Mouse (Mus musculus) forelimb bud, embryonic 11.5 days (tissue): ENCODE data around the gene Clptm1.
A peak's percentile ranks its signal among the peaks of the same experiment; 100 is the strongest.
"Not testable (repeated sequence)": the region's sequence is repeated elsewhere in the genome, so short reads cannot be mapped to it uniquely, and the experiment has no call there.

Source experiments
- DNase-seq: peaks from one replicate; pipeline ENCODE4 v3.0.0-alpha.2; 2012; ENCODE audit warnings: low read depth, low spot score

The Clptm1 gene

DNA sequence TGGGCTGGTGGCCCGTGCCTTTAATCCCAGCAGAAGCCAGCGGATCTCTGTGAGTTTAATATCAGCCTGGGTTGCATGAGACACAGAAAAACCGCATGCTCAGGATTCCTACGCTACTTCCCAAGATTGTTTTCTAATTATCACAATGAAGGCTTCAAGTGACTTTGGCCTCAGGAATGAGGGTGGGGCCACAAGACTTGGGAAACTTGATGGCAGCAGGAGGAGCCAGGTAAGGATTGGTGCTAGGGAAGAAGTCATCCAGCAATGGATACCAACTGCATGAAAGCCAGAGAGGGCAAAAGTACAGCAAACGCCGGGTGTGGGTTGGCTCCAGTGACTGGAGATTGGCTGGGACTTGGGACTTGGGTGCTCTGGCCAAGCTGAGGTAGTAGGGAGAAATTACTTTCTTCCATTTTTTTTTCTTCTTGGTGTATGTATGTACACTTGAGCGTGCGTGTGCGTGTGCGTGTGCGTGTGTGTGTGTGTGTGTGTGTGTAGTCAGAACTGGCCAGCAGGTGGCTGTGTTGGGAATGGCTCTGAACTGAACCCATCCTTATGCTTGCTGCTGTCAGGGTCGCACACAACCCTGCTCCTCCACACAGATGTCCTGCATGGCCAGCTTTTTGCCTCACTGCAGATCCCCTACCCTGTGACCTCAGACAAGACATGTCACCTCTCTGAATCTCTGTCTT lies 55.0 kb downstream of the Clptm1 start:
- no peak for DNase-seq

DNA sequence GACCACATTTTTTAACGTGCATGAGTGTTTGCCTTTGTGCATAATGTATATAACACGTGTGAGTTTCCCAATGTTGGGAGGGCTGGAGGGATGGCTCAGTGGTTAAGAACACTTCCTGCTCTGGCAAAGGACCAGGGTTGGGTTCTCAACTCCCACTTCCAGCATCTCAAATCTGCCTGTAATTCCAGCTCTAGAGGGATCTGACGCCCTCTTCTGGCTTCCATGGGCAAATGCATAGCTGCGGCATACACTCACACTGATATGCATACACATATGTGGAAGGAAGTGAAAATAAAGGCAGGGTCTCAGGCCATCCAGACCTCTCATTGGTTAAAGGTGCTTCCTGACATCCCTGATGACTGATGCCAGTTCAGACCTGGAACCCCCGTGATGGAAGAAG lies 57.5 kb downstream of the Clptm1 start:
- DNase-seq: no peak

DNA sequence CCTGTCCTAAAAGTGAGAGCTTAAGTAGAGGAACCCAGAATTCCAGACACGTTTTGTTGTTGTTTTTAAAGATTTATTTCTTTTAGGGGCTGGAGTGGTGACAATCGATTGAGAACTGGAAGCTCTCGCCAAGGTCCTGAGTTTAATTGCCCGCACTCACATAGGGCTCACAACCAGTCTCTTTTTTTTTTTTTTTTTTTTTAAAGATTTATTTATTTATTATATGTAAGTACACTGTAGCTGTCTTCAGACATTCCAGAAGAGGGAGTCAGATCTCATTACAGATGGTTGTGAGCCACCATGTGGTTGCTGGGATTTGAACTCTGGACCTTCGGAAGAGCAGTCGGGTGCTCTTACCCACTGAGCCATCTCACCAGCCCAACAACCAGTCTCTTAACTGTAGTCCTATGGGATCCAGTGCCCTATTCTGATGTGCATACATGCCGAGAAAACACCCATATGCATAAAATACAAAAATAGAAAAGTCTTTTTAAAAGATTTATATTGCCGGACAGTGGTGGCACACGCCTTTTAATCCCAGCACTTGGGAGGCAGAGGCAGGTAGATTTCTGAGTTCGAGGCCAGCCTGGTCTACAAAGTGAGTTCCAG lies 60.1 kb downstream of the Clptm1 start:
- DNase-seq: not testable (repeated sequence)

DNA sequence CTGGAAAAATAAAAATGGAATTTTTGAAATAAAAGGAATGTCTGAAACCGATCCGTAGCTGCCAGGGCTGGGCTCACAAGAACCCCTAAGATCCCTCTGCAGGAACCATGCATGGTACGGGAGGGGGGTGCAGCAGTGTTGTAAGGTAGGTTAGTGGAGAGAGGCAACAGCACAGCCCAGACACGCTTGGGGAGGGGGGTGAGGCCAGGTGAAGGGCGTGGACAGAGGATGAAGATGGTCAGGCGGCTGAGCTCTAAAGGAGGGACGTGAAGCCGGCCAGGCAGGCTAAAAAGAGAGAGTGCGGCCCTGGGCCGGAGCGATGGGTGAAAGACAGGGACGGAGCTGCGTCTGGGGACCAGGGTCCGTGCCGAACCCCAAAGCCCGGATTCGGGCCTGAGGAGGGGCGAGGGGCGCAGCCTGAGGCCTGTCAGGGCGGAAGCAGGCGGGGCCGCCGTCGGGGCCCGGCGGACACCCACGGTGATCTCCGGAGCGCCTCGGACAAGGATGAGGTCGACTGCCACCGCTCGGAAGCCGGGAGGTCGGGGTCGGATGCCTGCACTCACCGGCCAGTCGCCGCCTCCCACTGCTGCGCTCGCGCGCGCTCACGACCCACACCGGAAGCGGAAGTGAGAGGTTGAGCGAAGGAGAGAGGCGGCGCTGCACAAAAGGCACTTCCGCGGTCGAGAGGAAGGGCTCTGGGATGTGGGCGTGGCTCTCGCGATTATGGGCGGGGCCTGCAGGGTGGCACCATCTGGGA lies 60.8 kb downstream of the Clptm1 start, which contains the start of gene Clasrp:
Gene Clasrp, minus strand, starts transcription at position 638 of the 757 bp plus-strand sequence.
- DNase-seq: peak; percentile 94

DNA sequence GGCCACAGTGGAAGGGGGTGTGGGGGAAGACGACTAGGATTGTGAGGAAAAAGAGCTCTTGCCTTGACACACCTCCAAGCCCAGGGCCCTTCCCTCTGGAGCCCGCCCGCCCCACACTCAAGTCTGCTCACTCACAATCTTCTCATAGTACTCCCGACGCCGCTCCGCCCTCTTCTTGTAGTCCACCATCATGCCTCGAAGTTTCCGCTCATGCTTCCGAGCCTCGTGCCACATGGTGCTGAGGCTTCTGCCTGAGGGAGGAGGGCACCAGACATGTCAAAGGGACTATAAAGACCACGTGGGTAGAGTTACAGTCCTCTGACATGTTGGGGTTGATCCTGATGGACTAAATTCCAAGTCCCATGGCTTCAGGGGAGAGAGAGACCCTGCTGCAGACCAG lies 61.8 kb downstream of the Clptm1 start:
- DNase-seq: no peak

DNA sequence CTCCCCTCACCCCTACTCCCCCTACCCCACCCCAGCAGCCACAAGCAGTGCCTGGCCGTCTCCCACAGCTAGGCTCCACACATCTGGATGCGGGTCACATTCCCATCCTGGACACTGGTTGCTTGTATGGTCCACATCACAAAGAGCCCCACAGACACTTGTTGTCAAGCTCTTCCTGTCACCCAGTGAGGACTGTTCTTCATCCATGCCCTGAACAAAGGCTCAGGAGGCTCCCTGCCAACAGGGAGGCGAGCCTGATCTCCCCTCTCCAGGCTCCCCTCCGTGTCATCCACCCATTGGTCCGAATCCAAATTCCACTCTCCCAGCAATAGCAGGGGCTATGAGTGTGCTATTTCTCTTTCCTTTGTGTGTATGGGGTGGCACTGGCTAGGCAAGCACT lies 64.3 kb downstream of the Clptm1 start:
- DNase-seq: no peak

DNA sequence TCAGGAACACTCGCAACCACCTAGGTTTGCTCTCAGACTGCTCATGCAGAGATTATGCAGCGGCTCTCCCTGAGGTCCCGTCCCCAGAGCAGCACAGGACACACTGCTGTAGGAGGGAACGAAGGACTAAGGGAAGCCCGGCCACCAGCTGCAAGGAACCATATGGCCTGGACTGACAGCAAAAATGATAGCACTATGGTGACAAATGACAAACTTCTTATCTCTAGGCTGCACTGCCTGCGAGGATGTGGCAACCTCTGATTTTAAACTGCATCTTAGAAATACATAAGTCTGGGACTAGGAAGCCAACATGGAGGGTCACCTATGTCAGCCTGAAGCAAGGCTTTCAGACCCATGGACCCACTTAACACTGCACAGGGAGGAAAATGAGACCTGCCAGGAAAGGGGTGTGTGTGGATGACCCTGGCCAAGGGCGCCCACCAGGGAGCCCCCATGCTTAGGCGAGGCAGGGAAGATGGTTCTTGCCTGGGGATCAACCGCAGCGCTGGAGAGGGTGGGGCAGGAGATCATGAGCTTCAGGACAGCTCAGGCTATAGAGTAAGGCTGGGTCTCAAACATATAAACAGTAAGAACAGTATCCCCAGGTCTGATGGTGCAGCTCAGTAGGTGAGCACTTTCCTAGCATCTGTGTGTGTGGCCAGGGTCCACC lies 71.6 kb downstream of the Clptm1 start:
- no peak for DNase-seq

DNA sequence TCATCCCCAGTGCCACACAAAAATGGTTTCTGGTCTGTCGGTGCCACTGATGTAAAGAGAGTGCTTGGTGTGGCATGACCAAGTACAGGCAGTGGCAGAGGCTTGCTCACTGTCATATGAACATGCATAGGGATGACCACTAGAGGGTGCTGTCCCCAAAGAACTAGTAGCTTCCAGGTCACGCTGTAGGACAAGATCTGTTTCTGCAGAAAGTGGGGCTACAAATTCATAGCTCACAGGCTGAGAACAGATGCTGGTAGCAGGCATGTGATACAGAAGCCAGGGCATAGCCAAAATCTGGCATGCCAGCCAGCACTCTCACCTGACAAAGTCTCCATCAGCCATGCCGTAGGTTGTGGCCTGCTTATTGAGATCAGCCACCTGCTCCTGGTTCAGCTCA lies 74.9 kb downstream of the Clptm1 start:
- peak; percentile 82 for DNase-seq

DNA sequence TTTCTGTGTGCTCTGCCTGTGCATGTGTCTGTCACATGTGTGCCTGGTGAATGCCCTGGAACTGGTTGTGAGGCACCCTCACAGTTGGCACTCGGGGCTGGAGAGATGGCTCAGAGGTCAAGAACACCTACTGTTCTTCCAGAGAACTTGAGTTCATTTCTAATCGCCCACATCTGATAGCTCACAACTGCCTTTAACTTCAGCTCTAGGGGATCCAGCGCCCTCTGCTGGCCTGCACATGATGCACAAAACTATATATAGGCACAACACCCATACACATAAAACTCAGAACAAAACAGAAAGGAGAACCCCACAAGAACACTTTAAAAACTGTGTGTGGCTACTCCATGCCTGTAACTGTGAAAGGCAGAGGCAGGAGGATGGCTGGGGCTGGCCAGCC lies 75.6 kb downstream of the Clptm1 start:
- peak; percentile 62 for DNase-seq

DNA sequence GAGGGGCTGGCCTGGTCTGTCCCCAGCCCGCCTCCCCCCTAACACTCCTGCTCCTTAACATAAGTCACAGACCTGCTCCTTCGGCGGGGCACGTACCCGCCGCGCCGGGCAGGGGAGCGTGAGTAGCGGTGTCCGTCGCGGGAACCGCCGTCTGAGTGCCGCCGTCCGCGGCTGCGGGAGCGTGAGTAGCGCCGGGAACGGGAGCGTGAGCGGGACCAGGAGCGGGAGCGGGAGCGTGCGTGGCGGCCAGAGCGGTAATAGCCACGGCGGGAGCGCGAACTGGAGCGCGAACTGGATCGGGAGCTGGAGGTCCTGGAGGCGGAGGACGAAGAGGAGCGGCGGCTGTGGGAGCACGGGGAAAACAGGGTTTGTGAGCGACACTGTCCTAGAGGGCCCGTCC lies 78.6 kb downstream of the Clptm1 start:
- no peak for DNase-seq
